Mouse (Mus musculus) intestine, embryonic 14.5 days (tissue): ENCODE results near the gene 1700016D06Rik. TPM values are rescaled to one million over a fixed set of nuclear protein-coding genes. Genes with fewer than 3 reads are reported as not detected.
"Not testable (repeated sequence)": the region's sequence is repeated elsewhere in the genome, so short reads cannot be mapped to it uniquely, and the experiment has no call there.

Experiments
- ATAC-seq: fragments of 200-750 bp; cut with Nextera tagmentation; replicated peaks from 2 replicates; pipeline ENCODE4 v1.8.0; 2017; ENCODE audit warnings: low read depth, moderate number of reproducible peaks, moderate TSS enrichment, moderate library complexity; ENCODE audit not compliant: low FRiP score, low TSS enrichment
- DNase-seq: peaks from one replicate; pipeline ENCODE4 v3.0.0-alpha.2; 2018; ENCODE audit warnings: low spot score
- H3K27ac ChIP-seq: fragments of 300-500 bp; sonication (generic); 2 replicates; pipeline ENCODE4 v1.5.1; 2014; ENCODE audit warnings: low read depth, mild to moderate bottlenecking, control low read depth
- H3K27me3 ChIP-seq: fragments of 300-500 bp; sonication (generic); replicated peaks from 2 replicates; pipeline ENCODE4 v1.6.1; 2014; ENCODE audit warnings: low read length, control low read depth; ENCODE audit not compliant: control insufficient read depth, insufficient read depth
- H3K36me3 ChIP-seq: fragments of 300-500 bp; sonication (generic); 2 replicates; pipeline ENCODE4 v1.6.1; 2014; ENCODE audit warnings: low read length, control low read depth; ENCODE audit not compliant: control insufficient read depth, insufficient read depth
- H3K4me1 ChIP-seq: fragments of 300-500 bp; sonication (generic); replicated peaks from 2 replicates; pipeline ENCODE4 v1.6.1; 2014; ENCODE audit warnings: low read length, control low read depth, mixed read lengths; ENCODE audit not compliant: control insufficient read depth, insufficient read depth
- H3K4me2 ChIP-seq: fragments of 300-500 bp; sonication (generic); 2 replicates; pipeline ENCODE4 v1.6.1; 2014; ENCODE audit warnings: low read length
- H3K4me3 ChIP-seq: fragments of 300-500 bp; sonication (generic); 2 replicates; pipeline ENCODE4 v1.5.1; 2014; ENCODE audit warnings: low read depth, low read length, control low read depth, mixed read lengths
- H3K9ac ChIP-seq: fragments of 300-500 bp; sonication (generic); 2 replicates; pipeline ENCODE4 v1.6.1; 2014; ENCODE audit warnings: mild to moderate bottlenecking, low read length
- H3K9me3 ChIP-seq: fragments of 300-500 bp; sonication (generic); 2 replicates; pipeline ENCODE4 v1.6.1; 2016; ENCODE audit warnings: low read length, control low read depth; ENCODE audit not compliant: control insufficient read depth
- WGBS: fragments of 180-500 bp; shearing (Covaris S2); extraction: QIAGEN DNeasy Blood & Tissue Kit; methylation state at CpG from one replicate; pipeline ENCODE4 v1.1.7; 2014; 5-methylcytosine and 5-hydroxymethylcytosine counted together
- polyA plus RNA-seq: library from polyadenylated mRNA; unstranded; fragments of >200 nt; fragmentation: Nextera tagmentation; extraction: Ambion mirVana; gene quantifications from 2 replicates; pipeline ENCODE4 v1.2.1, GENCODE M21; 2014

The 1700016D06Rik gene
- polyA plus RNA-seq, 1 experiment from 2014 or later: not detected

DNA sequence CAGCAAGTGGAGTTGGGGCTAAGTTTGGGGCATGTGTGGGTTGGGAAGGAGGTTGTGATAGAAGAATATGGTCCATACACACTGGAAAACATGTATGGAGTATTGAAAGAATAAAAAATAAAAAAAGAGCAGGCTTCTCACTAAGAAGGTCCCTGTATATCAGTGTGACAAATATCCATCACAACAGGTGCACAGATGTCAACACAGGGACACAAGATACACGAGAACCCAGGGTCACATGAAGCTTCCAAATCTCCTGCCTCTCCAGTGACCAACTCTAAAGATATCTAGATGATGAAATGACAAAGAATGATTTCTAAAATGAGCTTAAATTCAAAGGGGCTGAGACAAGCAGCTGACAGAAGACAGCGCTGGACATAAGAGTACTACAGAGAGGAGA is 32.6 kb downstream of the 1700016D06Rik start:
- Histone ChIP-seq H3K4me1 (no peaks in the 10 kb centered on the region), H3K9me3 (no peaks in the 10 kb centered on the region), H3K36me3 (no peaks in the 10 kb centered on the region), H3K27ac (no peak overlapping the region), H3K9ac (no peak overlapping the region), H3K4me2 (no peak overlapping the region), H3K4me3 (no peak overlapping the region), H3K27me3 (no peaks in the 10 kb centered on the region)
- 72% methylated on average over 2 of the region's 2 CpGs for WGBS
- DNase-seq (no peak), ATAC-seq (no peak)

DNA sequence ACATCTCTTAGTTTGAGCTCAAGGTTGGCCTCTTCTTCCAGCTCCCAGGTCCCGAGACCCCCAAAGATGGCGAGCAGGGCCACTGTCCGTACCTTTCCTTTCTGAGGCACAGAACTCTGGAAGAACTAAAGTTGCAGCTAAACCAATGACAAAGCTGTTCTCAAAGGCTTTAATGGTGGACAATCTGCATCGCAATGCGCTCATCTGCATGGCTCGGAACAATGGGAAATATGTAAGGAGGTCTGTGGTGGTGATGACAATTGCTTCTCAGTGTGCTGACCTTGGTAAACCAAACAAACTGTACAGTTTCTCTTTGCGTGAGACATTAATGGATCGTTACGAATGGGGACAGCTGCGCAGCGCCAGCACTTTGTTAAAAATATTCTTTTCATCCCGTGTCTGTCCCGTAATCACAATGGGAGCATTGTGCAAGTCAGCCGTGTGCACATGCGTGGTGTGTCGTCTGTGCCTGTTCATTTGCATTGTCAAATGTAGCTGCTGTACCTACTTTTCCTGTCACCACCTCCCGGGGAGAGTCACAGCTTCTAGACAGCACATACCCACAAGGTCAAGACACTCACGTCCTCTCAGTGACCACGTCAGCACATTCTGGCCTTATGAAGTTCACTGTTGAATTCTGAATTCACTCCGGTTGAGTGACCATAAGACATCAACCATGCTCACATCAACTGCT is 34.7 kb downstream of the 1700016D06Rik start:
- WGBS: 82% methylated on average over 20 of the region's 20 CpGs
- ATAC-seq, H3K36me3 ChIP-seq, H3K27ac ChIP-seq, H3K27me3 ChIP-seq, H3K9ac ChIP-seq, H3K9me3 ChIP-seq, DNase-seq, H3K4me3 ChIP-seq, H3K4me2 ChIP-seq, H3K4me1 ChIP-seq: not testable (repeated sequence)

DNA sequence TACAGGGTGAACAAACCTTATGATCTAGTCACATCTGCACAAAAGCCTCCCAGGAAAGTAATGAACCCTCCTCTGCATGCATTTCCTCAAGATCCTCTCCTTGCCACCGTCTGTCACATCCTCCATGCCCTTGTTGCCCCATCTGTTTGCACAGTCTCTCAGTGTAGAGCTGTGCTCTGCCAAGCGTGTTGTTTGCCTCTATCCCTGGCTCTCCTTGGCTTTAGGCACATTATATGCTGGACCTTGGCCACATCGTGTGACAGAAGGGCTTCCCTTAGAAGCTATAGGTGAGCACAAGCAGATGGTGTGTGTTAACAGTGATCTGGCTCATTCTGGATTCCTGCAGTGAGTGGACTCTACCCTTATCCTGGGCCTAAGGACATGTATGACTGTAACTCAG is 38.9 kb downstream of the 1700016D06Rik start:
- Histone ChIP-seq H3K9me3 (no peaks in the 10 kb centered on the region), H3K4me1 (no peaks in the 10 kb centered on the region), H3K4me3 (no peak overlapping the region), H3K27me3 (no peaks in the 10 kb centered on the region), H3K27ac (no peak overlapping the region), H3K9ac (no peak overlapping the region), H3K36me3 (no peaks in the 10 kb centered on the region), H3K4me2 (no peak overlapping the region)
- WGBS: 77% methylated on average over 3 of the region's 3 CpGs
- ATAC-seq: no peak
- no peak for DNase-seq

DNA sequence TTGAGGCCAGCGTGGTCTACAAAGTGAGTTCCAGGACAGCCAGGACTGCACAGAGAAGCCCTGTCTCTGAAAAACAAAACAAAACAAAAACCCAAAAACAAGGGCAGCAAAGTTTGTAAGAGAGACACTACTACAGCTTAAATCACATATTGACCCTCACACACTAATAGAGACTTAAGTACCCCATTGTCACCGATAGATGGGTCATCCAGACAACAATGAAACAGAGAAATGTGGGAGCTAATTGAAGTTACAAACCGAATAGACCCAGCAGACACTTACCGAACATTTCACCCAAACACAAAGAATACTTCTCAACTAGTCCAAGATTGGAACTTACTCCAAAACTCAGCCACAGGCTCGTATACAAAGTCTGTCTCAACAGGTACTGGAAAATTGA is 50.8 kb downstream of the 1700016D06Rik start:
- ATAC-seq (no peak), DNase-seq (no peak)
- no peak overlapping the region for H3K9ac ChIP-seq
- H3K27me3 ChIP-seq: no peaks in the 10 kb centered on the region
- no peaks in the 10 kb centered on the region for H3K9me3 ChIP-seq
- H3K36me3 ChIP-seq: no peaks in the 10 kb centered on the region
- no peak overlapping the region for H3K4me2 ChIP-seq
- no peaks in the 10 kb centered on the region for H3K4me1 ChIP-seq
- WGBS: 90% methylated on average over 5 of the region's 5 CpGs
- no peak overlapping the region for H3K27ac ChIP-seq
- no peak overlapping the region for H3K4me3 ChIP-seq

DNA sequence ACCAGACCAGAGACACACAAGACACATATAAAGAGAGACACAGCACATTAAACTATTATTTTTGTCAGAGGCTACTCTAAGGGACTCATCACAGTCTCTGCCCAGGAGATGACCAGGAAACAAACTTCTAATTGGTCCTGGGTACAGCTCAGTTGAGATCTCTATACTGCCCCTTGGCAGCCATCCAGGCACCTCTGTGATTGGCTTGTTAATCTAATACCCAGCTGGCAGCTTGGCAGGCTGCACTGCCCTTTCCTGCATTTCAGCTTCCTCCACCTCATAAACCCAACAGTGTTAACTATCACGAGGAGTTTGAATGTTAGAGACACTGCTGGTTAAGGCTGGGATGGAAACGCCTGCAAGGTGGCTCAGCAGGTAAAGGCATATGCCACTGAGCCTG is 57.7 kb downstream of the 1700016D06Rik start:
- no peaks in the 10 kb centered on the region for H3K9me3 ChIP-seq
- no peak overlapping the region for H3K4me2 ChIP-seq
- H3K9ac ChIP-seq: no peak overlapping the region
- H3K36me3 ChIP-seq: no peaks in the 10 kb centered on the region
- WGBS: 75% methylated on average over 2 of the region's 2 CpGs
- H3K27me3 ChIP-seq: no peaks in the 10 kb centered on the region
- H3K4me3 ChIP-seq: no peak overlapping the region
- no peaks in the 10 kb centered on the region for H3K4me1 ChIP-seq
- no peak overlapping the region for H3K27ac ChIP-seq
- no peak for DNase-seq
- no peak for ATAC-seq

DNA sequence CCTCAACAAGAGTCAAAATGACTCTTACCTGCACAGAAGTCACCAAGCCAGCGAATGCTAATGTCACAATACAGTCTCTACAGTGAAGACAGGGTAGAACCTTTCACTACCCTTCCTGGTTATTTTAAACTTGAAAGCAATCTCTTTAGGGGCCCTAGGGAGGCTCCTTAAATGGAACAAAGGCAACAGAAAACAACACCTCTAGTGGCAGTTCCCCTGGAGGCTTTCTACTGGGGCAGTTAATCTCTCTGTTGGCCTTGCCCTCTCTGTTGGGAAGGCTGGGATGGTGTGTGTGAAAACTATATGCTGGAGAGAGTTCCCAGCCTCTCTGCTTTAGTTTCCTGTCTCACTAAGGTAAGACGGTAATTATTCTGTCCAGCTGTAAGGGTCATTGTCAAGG is 60.3 kb downstream of the 1700016D06Rik start:
- H3K4me1 ChIP-seq: no peaks in the 10 kb centered on the region
- no peaks in the 10 kb centered on the region for H3K9me3 ChIP-seq
- DNase-seq: no peak
- H3K4me2 ChIP-seq: no peak overlapping the region
- H3K4me3 ChIP-seq: no peak overlapping the region
- no peak for ATAC-seq
- H3K9ac ChIP-seq: no peak overlapping the region
- no peaks in the 10 kb centered on the region for H3K36me3 ChIP-seq
- H3K27ac ChIP-seq: no peak overlapping the region
- WGBS: 55% methylated on average over 2 of the region's 2 CpGs
- H3K27me3 ChIP-seq: no peaks in the 10 kb centered on the region

DNA sequence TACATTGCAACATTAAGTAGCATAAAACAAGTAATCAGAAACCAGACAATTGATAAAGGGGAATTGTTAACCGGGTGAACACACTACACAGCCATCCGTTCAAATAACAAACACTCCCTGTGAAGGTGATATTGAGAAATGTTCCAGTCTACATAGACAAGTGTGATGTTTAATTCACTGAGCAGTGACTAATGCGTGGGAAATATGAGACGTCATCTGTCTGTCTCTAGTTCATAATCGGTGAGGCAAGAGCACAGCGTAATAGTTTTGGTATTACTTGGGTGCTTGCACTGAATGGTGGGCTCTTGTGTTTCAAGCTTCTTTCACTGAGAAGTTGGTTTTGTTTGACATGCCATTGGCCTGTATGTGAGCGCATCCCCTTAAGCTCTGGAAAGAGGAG is 63.3 kb downstream of the 1700016D06Rik start:
- Histone ChIP-seq H3K4me3 (no peak overlapping the region), H3K9ac (no peak overlapping the region), H3K4me2 (no peak overlapping the region), H3K27me3 (no peaks in the 10 kb centered on the region), H3K27ac (no peak overlapping the region), H3K36me3 (peaks cover 2% of the 10 kb centered on the region; the same call in 1 of the 2 replicates), H3K9me3 (no peaks in the 10 kb centered on the region), H3K4me1 (peaks cover 18% of the 10 kb centered on the region)
- no peak for DNase-seq
- 91% methylated on average over 7 of the region's 7 CpGs for WGBS
- no peak for ATAC-seq

DNA sequence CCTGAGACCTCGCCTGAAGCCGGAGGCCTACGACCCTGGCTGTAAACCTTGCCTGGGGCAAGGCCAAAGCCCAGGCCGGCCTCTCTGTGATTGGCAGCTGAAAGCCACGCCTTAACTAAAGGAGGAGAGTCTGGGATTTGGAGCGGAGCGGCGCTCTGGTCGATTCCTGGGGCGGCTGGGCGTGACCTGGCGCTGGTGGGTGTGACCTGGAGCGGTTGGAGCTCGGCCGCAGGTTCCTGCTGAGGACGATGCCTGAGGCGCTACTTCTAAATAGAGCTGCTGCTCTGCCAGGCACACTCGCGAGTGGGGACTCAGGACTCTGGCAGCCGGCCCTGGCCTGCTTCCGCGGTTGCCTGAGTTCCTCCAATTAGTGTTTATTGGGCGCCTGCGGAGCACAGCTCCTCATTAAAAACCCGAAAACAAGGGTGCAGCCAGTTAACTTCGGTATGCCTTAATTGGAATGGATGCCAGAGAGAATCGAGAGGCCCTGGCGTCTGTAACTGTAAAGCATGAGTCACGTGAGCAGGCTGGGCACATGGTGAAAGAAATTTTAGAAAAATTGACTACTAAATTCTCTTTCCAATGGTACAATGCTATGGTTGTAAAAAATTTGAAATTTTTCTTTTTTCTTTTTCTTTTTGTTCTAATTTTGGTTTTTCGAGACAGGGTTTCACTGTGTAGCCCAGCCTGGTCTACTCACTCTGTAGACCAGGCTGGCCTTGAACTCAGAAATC is 64.4 kb downstream of the 1700016D06Rik start:
- Histone ChIP-seq H3K4me1 (peaks cover 21% of the 10 kb centered on the region), H3K4me2 (peak overlapping the region; percentile 90), H3K27me3 (no peaks in the 10 kb centered on the region), H3K27ac (peak overlapping the region; percentile 98), H3K36me3 (peaks cover 12% of the 10 kb centered on the region), H3K4me3 (peak overlapping the region; percentile 94), H3K9ac (peak overlapping the region; percentile 31), H3K9me3 (no peaks in the 10 kb centered on the region)
- ATAC-seq (peak; percentile 77), DNase-seq (peak; percentile 86)
- WGBS: 7% methylated on average over 30 of the region's 30 CpGs
